Mouse (Mus musculus) myocyte (in vitro differentiated cells): ENCODE data around the gene Defb13.

Experiments used
- E2F4 ChIP-seq: IDR thresholded peaks from one replicate; pipeline ENCODE4 v1.6.1; 2011; ENCODE audit warnings: mild to moderate bottlenecking, control low read depth, moderate library complexity; ENCODE audit not compliant: insufficient read depth
- MAX ChIP-seq: IDR thresholded peaks from one replicate; pipeline ENCODE4 v1.6.1; 2011; ENCODE audit warnings: low read depth, mild to moderate bottlenecking, control low read depth
- MYOD1 ChIP-seq, 3 experiments: IDR thresholded peaks; one replicate each; pipeline ENCODE4 v1.6.1; 2011; ENCODE audit warnings: control low read depth in 2 of 3, low read depth in 2 of 3, mild to moderate bottlenecking in 2 of 3, moderate library complexity in 1 of 3; ENCODE audit not compliant: insufficient read length in 2 of 3, control insufficient read depth in 1 of 3
- POLR2A ChIP-seq: IDR thresholded peaks from one replicate; pipeline ENCODE4 v1.6.1; 2011; ENCODE audit warnings: low read depth, mild to moderate bottlenecking, control low read depth, moderate library complexity; ENCODE audit not compliant: insufficient read length
- USF1 ChIP-seq: IDR thresholded peaks from one replicate; pipeline ENCODE4 v1.6.1; 2011; ENCODE audit warnings: low read depth, mild to moderate bottlenecking, control low read depth, moderate library complexity

DNA sequence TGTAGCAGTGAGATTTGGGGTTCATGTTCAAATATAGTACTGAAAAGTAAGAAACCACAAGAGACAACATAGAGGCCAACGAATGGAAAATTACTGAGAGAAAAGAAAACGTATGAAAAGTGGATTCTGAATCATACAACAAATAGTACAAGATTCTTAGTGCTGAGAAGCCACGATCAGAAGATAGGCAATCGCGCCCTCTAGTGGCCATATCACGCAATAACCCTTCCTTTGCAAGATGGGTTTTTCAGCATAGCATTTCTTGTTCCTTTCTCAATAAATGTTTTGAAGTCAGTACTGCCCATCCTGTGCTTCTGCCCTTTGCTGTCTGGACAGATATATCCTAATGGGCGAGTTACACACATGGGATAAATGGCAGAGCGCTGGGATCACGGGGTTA, 8.8 kb downstream of the Defb13 start:
- TF ChIP-seq E2F4, result no peak
- TF ChIP-seq POLR2A, result no peak
- no peak for TF ChIP-seq USF1
- TF ChIP-seq MAX, result no peak
- no peak for TF ChIP-seq MYOD1 (IDR thresholded peaks at IDR 0.05; ENCODE audit: control insufficient read depth in 1 of 3, insufficient read length in 2 of 3, low read depth in 2 of 3)
